Mouse (Mus musculus): ENCODE results near the gene Dgkd. TPM values are rescaled to one million over a fixed set of nuclear protein-coding genes. Genes with fewer than 3 reads are reported as not detected.

Dgkd gene
- polyA plus RNA-seq, 2 experiments from 2014 or later = 38.7 to 57.0 TPM

DNA sequence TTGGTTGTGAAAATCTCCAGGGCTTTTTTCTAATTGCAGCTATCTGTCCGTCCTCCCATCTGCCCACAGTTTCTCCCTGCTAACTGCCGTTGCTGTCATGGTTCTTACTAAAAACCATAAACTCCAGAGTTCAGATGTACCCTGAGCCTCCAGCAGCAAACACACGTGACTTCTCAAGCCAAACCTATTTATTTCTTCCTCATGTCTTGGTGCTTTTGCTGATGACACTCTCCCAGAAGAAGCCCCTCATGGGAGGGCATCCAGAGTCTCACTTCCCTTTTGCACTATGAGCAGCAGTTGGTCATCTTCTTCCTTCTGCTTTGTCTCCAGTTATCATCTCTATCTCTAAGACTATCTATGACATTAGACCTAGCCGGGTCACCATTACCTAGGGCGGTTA, 3.8 kb upstream of the Dgkd start:
- ATAC-seq = no peak

DNA sequence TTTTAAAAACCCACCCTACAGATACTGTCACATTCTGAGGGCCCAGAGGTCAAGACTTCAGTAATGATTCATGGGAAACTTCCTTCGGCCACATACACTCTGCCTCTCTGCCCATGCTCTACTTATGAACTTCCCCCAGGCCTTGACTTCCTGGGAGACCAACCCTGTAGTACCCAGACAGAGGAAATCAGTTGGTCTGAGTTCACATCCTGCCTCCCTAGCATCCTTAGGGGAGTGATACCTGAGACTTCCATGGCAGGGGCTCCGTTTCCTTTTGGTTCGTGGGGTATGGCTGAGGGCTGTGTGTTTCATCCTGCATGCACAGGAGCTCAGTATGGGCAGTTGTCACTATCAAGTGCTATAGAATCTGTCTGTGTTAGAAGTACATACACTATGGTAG, 1.7 kb upstream of the Dgkd start:
- ATAC-seq = peak; percentile 19

DNA sequence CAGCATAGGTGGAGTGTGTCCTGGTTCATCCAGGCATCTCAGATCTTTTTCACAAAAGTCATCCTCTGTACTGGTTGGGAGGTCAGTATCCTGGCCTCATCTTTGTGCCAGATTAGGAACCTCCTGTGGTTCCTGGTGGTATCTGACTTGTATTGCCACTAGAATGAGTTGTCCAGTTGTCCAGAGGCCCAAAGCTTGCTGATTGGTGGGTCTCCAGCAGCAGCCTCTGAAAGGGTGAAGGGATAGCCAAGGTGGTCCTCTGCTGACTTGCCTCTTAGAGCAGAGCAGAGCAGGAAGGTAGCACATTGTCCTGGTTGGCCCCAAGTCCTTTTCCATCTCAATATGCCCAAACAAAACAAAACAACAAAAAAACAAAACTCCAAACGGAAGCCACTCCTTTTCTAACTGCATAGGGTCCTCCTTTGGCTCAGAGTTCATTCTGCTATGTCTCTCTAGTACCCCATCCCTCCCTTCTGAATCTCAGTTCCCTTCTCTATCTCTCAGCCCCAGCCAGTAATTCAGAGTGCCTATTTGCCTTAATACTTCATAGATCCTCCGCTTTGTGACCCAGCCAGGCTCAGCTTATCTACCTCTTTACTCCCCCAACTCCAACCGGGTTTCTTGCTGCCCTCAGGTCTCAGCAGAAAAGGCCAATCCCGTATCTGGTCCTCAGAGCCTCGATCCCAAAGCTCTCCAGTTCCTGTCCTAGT, 851 bp upstream of the Dgkd start:
- ATAC-seq = no peak

DNA sequence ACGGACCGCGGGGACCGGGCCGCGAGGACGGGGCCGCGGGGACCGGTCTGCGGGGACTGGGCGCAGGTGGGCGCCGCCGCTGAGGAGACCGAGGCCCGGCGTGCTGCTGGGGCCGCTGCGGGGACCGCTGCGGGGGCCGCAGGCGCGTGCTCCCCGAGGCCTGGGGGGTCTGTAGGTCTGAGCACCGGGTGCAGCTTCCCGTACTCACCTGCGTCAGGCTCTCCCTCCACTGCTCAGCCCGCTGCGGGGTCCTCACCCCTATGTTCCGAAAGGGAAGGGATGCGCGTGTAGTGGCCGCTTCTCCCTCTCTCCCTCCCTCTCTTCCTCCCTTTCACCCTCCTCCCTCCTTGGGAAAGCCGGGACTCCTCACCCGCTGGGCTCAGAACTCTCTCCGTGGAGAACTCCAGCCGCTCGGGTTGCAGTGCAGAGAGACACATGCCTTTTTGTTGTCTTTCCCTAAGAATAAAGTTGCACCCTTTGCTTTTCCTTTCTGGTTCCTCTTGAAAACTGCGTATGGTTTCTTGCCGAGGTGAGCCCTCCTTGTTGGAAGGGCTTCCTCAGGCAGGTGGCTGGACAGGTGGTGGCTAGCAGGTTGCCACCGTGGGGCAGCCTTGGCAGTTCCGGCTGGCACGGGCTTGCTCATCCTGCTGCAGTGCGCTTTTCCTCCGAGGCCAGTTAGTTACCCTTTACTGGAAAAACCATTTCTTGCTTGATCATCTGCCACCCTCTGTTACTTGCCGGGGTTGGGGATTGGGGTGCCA, 694 bp downstream of the Dgkd start:
- peak; percentile 11 for ATAC-seq

DNA sequence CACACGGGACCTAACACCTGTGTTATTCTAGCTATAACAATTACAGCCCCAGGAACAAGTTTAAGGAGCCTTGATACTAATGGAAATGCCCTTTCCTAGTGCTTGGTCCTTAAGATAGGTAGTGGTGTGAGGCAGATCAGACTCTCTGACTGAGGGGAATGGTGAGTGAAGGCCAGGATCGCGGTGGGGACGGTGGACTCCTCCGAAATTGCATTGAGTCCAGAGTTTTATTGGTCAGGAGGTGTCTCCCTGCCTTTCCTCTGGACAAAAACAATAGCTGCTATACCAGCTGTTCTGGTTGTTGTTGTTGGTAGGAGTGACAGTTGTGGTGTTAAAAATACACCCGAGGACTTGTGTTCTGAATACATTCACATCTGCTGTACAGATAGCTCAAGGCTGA, 1.3 kb downstream of the Dgkd start:
- ATAC-seq = no peak

DNA sequence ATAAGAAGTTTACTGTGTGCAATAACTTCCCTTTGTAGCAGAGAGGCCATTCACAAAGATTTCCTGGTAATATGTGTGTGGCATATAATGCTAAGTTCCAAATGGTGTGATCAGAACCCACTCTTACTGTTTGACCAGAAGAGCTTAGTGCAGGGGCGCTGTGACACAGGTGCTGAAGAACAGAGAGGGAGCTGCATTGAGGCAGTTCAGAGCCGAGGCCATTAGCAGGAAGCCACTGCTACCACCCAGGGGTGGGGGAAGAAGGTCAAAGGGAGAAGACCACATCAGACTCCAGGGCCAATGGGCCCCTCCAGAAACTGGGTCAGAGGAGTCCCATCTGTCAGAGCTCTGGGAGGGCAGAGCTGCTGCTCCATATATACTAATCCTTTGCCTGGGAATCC, 1.8 kb downstream of the Dgkd start:
- ATAC-seq = no peak

DNA sequence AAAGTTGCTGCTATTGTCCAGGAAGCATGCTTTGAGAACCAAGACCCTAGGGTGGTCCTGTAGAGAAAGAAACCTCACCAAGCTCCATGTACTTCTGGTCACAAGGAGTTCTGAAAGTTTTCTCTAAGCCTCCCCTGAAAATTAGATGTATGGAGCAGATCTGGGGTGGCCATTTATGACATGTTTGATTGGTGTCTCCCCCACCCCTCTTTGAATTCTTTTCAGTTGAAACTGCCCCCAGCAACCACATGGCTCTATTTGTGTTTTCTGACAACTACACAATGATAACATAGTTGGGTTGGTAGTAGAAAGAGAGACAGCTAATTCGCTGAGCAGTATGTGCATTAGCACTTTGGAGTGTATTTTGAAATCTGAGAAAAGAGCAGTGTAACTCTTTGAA, 2.4 kb downstream of the Dgkd start:
- no peak for ATAC-seq

DNA sequence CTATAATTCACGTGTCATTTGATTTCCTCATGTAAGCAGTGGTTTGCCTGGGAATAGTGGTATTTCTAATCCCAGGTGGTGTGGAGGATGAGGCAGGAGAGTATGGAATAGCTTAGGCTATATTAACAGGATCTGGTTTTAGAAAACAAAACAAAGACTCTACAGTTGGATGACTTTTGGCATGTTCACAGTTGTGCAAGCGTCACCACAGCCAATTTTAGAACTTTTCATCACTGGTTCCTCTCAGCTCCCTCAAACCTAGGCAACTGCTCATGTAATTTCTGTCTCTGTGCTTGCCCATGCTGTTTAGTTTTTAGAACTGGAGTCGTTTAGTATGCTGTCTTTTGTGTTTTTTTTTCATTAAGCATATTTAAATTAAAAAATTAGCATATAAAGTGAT, 3.7 kb downstream of the Dgkd start:
- no peak for ATAC-seq

DNA sequence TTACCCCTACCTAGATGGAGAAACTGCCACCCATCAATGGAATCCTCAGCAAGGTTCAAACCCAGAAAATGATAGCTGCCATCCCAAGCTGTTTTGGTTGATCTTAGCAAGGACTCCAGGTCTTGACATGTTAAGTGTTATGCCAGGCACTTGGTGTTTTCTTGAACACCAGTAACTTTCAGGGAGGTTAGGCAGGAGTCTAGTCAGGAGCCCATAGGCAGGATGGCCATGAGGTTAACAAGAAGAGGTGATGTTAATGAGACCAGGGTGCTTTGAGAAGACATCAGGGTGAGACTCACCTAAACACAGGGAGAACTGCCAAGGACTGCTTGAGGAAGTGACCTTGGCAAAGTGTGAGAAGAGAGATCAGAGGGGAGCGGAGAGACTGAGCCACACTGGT, 4.9 kb downstream of the Dgkd start:
- no peak for ATAC-seq

DNA sequence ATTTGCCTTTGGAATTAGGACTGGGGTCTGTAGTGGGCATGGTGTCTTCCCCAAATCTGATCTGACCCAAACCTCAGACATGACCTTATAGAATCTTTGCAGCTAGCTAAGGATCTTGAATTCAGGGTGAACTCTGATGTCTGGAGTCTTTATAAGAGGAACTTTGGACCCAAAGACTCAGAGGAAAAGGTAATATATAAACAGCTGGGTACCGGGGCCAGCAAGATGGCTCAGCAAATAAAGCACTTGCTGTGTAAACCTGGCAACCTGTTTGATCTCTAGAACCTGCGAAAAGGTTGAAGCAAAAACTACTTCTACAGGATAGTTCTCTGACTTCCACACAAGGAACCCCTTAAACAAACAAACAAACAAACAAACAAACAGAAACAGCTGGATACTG, 5.4 kb downstream of the Dgkd start:
- ATAC-seq = no peak

DNA sequence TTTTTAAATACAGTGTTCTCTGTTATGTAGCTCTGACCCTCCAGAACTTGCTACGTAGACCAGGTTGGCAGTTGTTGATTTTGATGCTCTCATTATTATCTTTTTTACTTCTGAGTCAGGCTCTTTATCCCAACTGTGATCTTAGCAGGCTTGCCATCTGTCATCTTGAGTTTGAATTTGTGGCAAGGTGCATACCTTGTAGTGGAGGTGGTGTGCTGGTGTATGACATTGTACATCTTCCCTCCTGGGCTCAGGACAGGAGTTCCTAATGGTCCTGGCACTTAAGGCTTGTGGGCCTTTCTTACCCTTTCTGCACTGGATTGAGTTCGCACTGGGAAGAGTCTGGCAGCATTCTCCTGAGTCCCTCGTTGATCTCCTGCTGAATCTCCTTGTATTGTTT, 10.5 kb downstream of the Dgkd start:
- ATAC-seq = no peak

DNA sequence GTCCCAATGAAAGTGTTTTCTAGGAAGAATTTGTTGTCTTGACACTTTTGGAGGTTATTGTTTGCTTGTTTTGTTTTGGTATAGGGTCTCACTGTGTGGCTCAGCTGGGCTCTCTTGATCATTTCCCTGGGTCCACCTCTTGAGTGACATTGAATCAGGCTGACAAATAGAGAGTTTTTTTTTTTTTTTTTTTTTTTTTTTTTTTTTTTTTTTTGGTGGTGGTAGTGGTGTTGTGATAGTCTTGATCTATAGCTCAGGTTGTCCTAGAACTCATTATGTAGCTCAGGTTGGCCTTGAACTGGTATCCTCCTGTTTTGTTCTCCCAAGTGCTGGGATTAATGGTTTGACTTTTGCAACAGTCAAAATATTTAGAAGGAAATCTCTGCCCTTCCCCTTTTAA, 11.8 kb downstream of the Dgkd start:
- no peak for ATAC-seq

DNA sequence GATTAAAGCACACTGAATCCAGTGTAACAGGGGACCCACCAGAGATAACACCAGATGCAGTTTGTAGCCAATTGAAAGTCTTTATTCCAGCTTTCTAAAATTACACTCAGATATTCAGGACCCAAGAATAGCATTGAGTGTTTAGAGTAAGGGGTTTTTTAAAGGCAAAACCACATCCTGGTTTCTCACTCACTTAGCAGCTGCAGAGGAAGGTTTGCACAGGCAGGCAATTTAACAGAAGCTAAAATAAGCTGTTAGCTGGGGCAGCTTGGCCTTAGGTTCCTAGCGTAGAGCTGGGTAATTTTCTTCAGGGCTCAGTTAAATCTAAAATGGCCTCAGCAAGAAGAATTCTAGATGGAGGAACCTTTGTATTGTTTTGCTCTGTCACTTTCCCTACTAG, 13.6 kb downstream of the Dgkd start:
- ATAC-seq = peak; percentile 95

DNA sequence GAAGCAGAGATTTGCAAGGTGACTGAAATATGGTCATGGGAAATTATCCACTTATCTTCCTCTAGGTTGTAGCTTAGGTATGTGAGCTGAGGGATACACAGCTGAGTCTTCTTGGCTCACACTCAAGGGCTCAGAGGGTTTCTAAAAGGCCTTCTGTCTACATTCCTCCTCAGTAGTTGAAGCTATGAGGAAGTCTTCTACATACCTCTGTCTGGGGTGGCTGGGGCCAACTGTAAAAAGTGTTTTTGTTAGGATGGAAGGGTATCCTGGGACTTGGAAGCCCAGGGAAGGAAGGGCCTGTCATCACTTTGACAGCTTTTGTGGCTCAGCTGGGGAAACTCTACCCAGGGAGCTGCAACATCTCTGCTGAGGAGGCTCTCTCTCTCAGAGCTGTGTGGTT, 18.5 kb downstream of the Dgkd start:
- no peak for ATAC-seq

DNA sequence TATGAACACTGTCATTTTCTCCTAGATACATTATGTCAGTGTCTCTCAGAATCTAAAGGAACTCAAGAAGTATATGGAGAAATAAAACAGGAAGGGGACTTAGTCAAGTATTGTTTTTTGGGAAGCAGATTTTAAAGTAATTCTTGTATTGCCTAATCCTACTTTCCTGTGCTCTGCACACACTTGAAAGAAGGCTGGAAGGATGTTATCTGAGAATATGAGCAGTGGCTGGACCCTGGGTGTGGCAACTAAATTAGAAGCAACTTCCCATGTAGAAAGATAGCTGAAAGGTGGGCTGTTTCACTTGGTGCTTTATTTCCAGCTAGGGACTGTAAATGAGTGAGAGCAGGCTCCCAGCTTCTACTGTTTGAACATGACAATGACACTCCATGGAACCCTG, 20.0 kb downstream of the Dgkd start:
- ATAC-seq = no peak

DNA sequence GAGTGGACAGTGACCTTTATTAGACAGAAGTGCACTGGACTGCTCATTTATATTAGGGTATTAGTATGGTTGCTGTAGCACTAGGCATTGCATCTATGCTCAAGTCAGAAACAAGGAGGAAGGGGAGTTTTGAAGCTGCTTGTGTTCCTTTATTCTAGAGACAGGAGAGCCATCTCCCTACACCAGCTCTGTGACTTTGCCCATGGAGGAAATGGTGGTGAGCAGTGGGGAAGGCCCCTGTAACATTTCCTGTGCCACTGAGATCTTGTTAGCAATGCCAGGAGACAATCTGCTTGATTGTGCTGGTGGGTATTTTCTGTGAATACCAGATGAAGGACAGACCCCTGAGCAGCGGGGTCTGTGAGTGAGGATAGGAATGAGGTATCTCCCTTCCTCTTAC, 23.0 kb downstream of the Dgkd start:
- peak; percentile 84 for ATAC-seq

DNA sequence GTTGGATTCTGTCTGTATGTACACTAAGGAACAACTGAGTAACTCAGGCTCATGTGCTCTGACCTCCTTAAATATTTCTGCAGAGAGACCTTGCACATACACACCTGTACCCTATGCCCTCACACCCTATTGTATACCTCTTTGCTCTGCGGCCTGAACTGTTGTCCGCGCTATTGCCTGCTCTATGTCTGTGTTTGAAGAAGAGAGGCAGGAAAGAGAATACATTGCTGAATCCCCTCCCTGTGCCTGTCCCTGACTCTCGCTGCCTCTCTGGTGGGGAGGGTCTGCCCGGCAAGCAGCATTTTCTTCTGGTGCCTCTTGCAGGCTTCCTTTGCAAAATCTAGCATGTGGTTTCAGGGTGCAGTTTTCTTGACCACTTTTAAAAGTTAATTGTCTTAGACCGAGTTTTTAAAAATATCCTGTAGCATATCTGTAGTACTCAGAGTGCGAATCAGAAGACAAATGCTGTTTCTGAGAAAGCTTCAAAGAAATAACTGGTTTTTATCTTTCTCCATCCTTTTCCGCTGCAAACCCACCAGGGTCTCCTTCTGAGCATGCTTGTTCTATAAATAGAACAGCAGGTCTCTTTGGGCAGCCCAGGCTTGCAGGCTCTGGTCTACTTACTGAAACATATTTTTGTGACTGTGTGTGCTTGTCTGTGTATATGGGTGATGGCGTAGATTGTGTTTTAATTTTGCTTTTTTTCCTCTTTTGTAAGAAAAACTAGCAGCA, 24.6 kb downstream of the Dgkd start:
- ATAC-seq = peak; percentile 11

DNA sequence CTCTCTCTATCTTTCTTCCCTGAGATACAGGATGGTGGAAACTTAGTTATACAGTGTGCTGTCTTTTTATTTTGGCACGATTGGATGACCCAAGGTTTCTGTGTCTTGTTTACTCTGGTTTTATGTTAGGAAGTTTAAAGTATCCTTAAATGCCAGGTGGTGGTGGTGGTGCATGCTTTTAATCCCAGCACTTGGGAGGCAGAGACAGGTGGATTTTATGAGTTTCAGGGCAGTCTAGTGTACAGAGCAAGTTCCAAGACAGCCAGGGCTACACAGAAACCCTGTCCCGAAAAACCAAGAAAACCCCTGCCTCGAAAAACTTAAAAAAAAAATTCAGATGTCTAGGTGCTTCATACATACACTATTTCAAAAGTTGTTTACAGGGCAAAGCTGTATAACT, 25.9 kb downstream of the Dgkd start:
- ATAC-seq = no peak

DNA sequence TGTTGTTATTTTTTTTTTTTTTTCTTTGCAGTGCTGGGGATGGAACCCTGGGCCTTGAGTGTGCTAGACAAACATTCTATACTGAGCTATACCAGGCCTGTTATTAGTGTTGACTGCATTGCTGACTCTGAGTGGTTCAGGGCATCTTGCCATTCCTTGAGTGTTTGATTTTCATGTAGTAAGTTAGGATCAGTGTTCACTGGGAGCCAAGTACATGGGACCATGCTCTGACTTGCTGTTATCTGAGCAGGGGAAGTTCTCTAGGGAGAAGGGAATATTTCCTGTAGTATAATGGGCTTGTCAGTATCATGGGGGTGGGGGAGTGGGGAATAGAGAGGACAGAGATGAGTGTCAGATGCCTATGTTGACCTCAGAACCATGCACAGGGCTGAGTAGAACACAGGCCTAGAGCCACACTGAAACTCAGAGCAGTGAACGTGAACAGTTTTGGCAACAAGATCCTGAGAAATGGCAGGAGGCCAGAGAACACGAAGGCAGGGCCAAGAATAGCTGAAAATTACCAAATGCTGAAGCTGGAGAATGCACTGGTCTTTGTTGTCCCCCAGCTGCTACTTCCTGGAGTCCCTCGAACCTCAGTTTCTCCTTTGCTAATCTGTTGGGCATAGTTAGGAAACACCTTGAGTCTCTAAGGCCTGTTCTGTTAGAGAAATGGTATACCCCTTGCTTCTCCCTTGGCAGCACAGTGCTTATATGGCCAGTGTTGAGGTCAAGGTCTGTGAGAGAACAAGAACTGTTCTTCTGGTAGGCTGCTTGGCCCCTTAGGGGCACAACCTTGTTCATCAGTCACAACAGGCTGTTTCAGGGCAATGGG, 26.6 kb downstream of the Dgkd start:
- ATAC-seq = no peak

DNA sequence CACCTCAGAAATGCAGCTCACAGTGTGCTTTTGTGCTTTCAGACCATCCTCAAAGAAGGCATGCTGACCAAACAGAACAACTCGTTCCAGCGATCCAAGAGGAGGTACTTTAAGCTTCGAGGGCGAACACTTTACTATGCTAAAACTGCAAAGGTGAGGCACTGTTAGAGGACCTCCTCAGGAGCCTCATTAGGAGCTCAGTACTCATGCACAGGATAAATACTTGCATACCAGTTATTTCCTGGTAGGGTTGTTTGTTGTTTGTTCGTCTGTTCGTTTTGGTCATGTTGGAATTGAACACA, 27.2 kb downstream of the Dgkd start:
- no peak for ATAC-seq

DNA sequence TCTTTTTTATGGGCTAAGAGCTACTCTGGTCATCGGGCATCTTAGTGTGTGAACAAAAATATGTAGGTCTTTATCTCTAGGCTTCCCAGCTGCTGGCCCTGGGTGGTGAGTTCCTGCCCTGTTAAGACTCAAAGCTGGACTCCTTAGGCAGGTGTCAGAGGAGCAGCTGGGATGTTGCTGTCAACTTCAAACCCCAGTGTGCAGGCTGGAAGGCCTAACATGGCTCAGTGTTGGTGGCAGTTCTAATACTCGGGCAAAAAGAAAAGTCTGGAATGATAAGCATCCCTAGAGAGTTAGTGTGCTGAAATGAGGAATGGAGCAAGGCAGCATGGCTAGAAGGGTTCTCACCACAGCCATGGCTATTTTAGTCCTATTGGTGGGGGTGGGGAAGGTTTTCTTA, 27.8 kb downstream of the Dgkd start:
- no peak for ATAC-seq

DNA sequence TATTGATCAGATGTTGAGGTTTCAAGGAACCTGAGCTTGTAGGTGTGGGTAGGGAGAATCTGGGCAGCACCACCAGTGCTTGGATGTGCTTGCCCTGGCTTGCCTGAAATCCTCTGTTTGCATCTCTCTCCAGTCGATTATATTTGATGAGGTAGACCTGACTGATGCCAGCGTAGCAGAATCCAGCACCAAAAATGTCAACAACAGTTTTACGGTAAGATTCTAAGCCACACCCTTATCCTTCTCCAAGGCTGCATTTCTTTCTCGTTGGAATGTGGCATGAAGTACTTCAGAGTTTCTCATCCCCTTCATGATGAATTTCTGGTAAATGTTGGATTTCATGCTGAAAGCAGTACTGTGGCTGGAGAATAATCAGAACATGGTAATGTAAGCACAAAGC, 28.6 kb downstream of the Dgkd start:
- ATAC-seq = no peak

DNA sequence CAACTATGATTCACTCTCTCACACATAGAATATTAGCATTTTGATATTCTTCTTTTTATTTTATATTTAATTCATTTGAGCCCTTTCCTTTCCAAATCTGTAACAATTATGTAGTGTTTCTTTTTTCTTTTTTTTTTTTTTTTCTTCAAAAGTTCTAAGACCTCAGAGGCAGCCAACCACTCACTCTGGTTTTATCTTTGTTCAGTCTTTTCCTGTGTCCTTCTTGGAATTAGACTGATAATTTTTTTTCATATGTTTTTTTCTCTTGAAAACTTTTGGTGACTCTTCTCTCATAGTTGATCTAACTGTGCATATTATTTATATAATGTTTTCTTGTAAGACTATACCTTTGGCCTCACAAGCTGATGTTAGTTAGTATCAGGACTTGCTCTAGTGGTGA, 29.5 kb downstream of the Dgkd start:
- no peak for ATAC-seq

All from CD4-positive, CD25-positive, alpha-beta regulatory T cell, adult 4 months (primary cell).